Mouse (Mus musculus) kidney, postnatal 36 days (tissue): Measurements from ENCODE around the gene Def8.
"Not testable (repeated sequence)": the region's sequence is repeated elsewhere in the genome, so short reads cannot be mapped to it uniquely, and the experiment has no call there.

Experiments used
- DNase-seq, 2 experiments: peaks; one replicate each; pipeline ENCODE4 v3.0.0; 2021 to 2022; ENCODE audit warnings: mixed read lengths in 2 of 2

The Def8 gene

GRCm38 (mm10) chr8:123414255-123414654, 9.1 kb upstream of the Def8 start:
- DNase-seq: no peak

DNA sequence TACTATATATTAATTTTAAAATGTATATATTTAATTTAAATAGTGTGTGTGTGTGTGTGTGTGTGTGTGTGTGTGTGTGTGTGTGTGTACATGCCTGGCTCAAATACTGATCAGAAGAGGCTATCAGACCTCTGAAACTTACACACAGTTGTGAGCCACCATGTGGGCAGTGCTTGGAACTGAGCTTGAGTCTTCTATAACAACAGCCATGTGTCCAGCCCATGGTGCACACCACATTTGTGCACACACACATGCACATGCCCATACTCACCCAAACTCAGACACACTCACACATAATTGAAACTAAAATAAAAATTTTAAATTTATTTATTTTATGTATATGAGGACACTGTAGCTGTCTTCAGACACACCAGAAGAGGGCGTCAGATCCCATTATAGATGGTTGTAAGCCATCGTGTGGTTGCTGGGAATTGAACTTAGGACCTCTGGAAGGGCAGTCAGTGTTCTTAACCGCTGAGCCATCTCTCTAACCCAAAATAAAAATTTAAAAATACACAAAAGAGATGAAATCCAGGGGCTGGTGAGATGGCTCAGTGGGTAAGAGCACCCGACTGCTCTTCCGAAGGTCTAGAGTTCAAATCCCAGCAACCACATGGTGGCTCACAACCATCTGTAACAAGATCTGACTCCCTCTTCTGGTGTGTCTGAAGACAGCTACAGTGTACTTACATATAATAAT, 8.2 kb upstream of the Def8 start:
- not testable (repeated sequence) for DNase-seq

- DNase-seq: peak in 1 of 2 experiments; percentile 33
Observed at GRCm38 (mm10) chr8:123415967-123416943, 7.1 kb upstream of the Def8 start.

- no peak for DNase-seq
Observed at GRCm38 (mm10) chr8:123416944-123417555, 6.3 kb upstream of the Def8 start.

- no peak for DNase-seq
Observed at GRCm38 (mm10) chr8:123419711-123420110, 3.6 kb upstream of the Def8 start.

- no peak for DNase-seq
Observed at GRCm38 (mm10) chr8:123420525-123421281, 2.6 kb upstream of the Def8 start.

DNA sequence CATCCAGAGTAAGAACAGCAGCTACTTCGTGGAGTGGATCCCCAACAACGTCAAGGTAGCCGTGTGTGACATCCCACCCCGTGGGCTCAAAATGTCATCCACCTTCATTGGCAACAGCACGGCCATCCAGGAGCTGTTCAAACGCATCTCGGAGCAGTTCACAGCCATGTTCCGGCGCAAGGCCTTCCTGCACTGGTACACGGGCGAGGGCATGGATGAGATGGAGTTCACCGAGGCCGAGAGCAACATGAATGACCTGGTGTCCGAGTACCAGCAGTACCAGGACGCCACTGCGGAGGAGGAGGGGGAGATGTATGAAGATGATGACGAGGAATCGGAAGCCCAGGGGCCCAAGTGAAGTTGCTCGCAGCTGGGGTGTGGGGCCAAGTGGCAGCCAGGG, 2.0 kb upstream of the Def8 start:
- no peak for DNase-seq

- DNase-seq: peak; percentile 87 to 89
Observed at GRCm38 (mm10) chr8:123422056-123422780, 1.1 kb upstream of the Def8 start.

- DNase-seq: no peak
Observed at GRCm38 (mm10) chr8:123422781-123423159, 557 bp upstream of the Def8 start.

- DNase-seq: no peak
Observed at GRCm38 (mm10) chr8:123426511-123427509, 3.5 kb downstream of the Def8 start.

DNA sequence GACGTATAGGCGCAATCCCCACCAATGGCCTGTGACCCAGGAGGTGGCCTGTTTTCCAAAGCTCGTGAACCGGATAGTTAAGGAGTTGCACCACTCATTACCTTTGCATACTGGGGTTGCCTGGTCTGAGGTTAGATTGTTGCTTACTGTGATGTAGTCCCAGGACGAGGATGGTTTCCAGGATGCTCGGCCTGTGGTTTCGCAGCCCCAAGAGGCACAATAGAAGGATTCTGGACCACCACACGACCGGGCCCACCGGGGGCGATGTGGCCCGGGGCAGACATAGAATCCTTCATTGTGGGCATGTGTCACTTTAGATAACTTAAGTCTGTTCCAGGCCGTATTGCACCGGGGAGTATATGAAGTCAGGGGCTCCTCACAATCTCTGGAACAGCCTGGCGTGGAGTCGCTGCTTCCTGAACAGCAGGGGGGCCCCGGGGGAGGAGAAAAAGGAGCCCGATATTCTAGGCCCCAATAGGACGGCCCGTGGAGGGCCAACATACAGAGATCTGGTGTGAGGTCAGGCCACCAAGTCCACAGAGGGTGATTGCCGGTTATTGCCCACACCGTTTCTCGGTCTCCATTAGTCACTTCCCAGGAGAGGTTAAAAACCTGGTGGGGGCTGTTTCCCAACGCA, 4.4 kb downstream of the Def8 start:
- no peak for DNase-seq

- DNase-seq: no peak
Observed at GRCm38 (mm10) chr8:123428343-123428893, 5.1 kb downstream of the Def8 start.

DNA sequence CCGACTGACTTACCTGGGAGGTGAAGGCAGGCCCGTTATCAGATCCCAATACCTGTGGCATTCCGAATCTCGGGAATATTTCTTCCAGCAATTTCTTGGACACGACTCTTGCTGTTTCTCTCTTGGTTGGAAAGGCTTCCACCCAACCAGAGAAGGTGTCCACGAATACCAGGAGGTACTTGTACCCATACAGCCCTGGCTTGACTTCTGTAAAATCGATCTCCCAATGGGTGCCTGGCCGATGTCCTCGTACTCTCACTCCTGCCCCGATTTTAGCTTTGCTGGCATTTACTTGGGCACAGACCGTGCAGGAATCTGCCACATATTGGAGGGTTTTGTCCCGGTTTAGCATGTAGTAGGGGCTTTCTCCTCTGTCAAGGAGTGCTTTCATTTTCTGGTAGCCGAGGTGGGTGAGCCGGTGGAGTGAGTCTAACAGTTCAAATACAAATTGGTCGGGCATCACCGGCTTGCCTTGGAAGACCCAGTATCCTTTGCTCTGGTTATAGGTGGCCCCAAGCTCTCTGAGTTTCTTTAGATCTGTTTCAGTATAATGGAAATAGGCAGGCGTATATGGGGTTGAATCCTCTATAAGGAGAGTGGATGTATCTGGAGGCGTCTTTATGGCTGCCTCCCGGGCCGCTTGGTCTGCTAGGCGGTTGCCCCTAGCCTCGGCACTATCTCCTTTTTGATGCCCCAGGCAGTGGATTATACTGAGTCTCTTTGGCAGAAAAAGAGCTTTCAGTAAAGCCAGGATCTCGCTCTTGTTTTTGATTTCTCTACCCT, 5.8 kb downstream of the Def8 start:
- no peak for DNase-seq

GRCm38 (mm10) chr8:123429722-123430013, 6.3 kb downstream of the Def8 start:
- DNase-seq: not testable (repeated sequence)

- DNase-seq: not testable (repeated sequence)
Observed at GRCm38 (mm10) chr8:123430936-123431335, 7.6 kb downstream of the Def8 start.

DNA sequence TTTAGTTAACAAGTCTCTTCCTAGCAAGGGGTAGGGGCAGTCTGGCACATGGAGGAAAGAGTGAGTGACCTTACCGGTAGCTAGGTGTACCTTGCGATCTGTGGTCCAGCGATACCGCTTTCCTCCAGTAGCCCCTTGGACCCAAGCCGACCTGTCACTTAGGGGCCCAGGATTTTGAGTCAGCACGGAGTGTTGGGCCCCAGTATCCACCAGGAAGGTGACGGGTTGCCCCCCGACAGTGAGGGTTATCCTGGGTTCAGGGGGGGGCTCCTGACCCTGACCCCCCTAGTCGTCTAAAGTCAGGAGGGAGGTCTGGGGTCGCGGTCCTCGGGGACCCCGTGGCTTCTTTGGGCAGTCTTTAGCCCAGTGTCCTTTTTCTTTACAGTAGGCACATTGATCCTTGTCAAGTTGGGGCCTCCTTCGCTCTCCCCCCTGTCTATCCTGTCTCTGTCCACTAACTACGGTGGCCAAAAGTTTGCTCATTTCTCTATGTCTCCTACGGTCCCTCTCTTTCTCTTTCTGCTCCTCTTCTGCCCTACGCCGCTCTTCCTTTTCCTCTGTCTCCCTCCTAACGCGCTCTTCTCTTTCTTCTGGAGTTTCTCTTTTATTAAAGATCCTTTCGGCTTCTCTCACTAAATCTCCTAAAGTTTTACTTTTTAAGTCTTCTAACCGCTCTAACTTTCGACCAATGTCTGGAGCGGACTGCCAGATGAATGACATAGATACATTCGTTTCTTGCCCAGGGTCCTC, 8.5 kb downstream of the Def8 start:
- DNase-seq: no peak

GRCm38 (mm10) chr8:123432381-123432780, 9.1 kb downstream of the Def8 start:
- DNase-seq: no peak

- DNase-seq: not testable (repeated sequence)
Observed at GRCm38 (mm10) chr8:123433241-123433974, 10.1 kb downstream of the Def8 start.
